Mouse (Mus musculus) cerebellum, adult 2 months (tissue): ENCODE measurements at regions not wholly inside any gene's neighbourhood (a gene's known extent, or its start where the extent isn't known, plus 50 kb on each side); places are given as distances from the start of the nearest gene placed in this dataset.
"Not testable (repeated sequence)": the region's sequence is repeated elsewhere in the genome, so short reads cannot be mapped to it uniquely, and the experiment has no call there.

Source experiments
- DNase-seq, 2 experiments: peaks; one replicate each; pipeline ENCODE4 v3.0.0; 2021
- H3K27ac ChIP-seq: fragments of 200-500 bp; 2 replicates; pipeline ENCODE4 v1.5.1; 2012; ENCODE audit warnings: low read length, control low read depth, inconsistent platforms; ENCODE audit not compliant: insufficient read depth
- H3K27me3 ChIP-seq: fragments of 200-500 bp; 2 replicates; pipeline ENCODE4 v1.6.1; 2012; ENCODE audit warnings: inconsistent platforms, mild to moderate bottlenecking, low read length, moderate library complexity; ENCODE audit not compliant: control insufficient read depth, insufficient read depth
- H3K4me1 ChIP-seq: fragments of 200-500 bp; 2 replicates; pipeline ENCODE4 v1.6.1; 2011; ENCODE audit warnings: low read length; ENCODE audit not compliant: control insufficient read depth, insufficient read depth
- H3K4me3 ChIP-seq: fragments of 200-500 bp; replicated peaks from 2 replicates; pipeline ENCODE3; 2011; ENCODE audit warnings: mild to moderate bottlenecking, low read depth, low read length, control low read depth; ENCODE audit not compliant: insufficient read depth
- CTCF ChIP-seq: fragments of 200-500 bp; IDR thresholded peaks from 2 replicates; pipeline ENCODE4 v1.5.1; 2011; ENCODE audit warnings: low read depth, mild to moderate bottlenecking, control low read depth, low read length, moderate library complexity, borderline replicate concordance; ENCODE audit not compliant: insufficient read depth
- POLR2A ChIP-seq: fragments of 200-500 bp; IDR thresholded peaks from 2 replicates; pipeline ENCODE4 v1.6.1; 2011; ENCODE audit warnings: low read length, control low read depth, borderline replicate concordance; ENCODE audit not compliant: insufficient read depth
- WGBS: fragments of 180-500 bp; shearing (Covaris S2); methylation state at CpG from one replicate; pipeline ENCODE4 v1.1.7; 2018; 5-methylcytosine and 5-hydroxymethylcytosine counted together

- no peak overlapping the region for H3K27ac ChIP-seq
- H3K27me3 ChIP-seq, result no peaks in the 10 kb centered on the region
- no peak overlapping the region for H3K4me3 ChIP-seq
- DNase-seq, result peak; percentile 27 to 48
- WGBS, result 36% methylated on average over 9 of the region's 9 CpGs
- H3K4me1 ChIP-seq, result no peaks in the 10 kb centered on the region
- TF ChIP-seq POLR2A (no peak), CTCF (no peak)
Observed at GRCm38 (mm10) chr4:153177496-153177895, 305.1 kb downstream of the Ajap1 start.

- Histone ChIP-seq H3K27me3 (no peaks in the 10 kb centered on the region), H3K4me1 (no peaks in the 10 kb centered on the region), H3K27ac (no peak overlapping the region), H3K4me3 (no peak overlapping the region)
- peak; percentile 36 to 39 for DNase-seq
- 21% methylated on average over 12 of the region's 12 CpGs for WGBS
- TF ChIP-seq POLR2A (no peak), CTCF (peak; percentile 64)
Observed at GRCm38 (mm10) chr4:153175660-153176059, 307.0 kb downstream of the Ajap1 start.

GRCm38 (mm10) chr4:153175077-153175476, 307.5 kb downstream of the Ajap1 start:
- no peak overlapping the region for H3K4me3 ChIP-seq
- H3K27ac ChIP-seq, result no peak overlapping the region
- no peaks in the 10 kb centered on the region for H3K4me1 ChIP-seq
- no peak for TF ChIP-seq CTCF
- no peak for TF ChIP-seq POLR2A
- no peak for DNase-seq
- 87% methylated on average over 15 of the region's 15 CpGs for WGBS
- no peaks in the 10 kb centered on the region for H3K27me3 ChIP-seq

DNA sequence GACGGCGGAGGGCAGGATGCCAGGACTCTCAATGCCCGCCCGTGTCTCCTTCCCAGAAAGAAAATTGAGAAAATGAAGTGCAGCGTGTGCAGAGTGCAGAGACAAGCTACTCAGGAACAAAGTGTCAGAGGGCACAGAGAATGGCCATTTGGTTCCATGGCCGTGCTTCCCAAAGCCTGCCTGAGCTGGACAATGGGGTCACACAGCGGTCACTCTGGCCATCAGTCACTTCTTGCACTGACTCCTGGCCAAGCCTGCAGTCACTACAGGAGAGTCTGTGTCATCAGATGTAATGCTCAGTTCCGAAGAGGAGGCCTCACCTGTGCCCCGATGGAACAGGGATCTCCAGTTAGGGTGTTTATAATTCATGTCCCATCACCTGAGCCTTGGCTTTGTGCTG, 312.6 kb downstream of the Ajap1 start:
- DNase-seq, result no peak
- H3K4me3 ChIP-seq, result no peak overlapping the region
- no peaks in the 10 kb centered on the region; the same call in 1 of the 2 replicates for H3K27me3 ChIP-seq
- no peaks in the 10 kb centered on the region for H3K4me1 ChIP-seq
- H3K27ac ChIP-seq, result no peak overlapping the region
- TF ChIP-seq POLR2A (no peak), CTCF (no peak)
- 61% methylated on average over 9 of the region's 9 CpGs for WGBS

- TF ChIP-seq CTCF, result no peak
- no peak for TF ChIP-seq POLR2A
- 88% methylated on average over 10 of the region's 10 CpGs for WGBS
- no peak overlapping the region for H3K4me3 ChIP-seq
- no peaks in the 10 kb centered on the region; the same call in 1 of the 2 replicates for H3K27me3 ChIP-seq
- DNase-seq, result no peak
- no peaks in the 10 kb centered on the region for H3K4me1 ChIP-seq
- no peak overlapping the region for H3K27ac ChIP-seq
Observed at GRCm38 (mm10) chr4:153164810-153165209, 317.8 kb downstream of the Ajap1 start.

GRCm38 (mm10) chr4:153160115-153160514, 322.5 kb downstream of the Ajap1 start:
- 91% methylated on average over 3 of the region's 3 CpGs for WGBS
- Histone ChIP-seq H3K4me1 (no peaks in the 10 kb centered on the region), H3K27me3 (no peaks in the 10 kb centered on the region), H3K27ac (no peak overlapping the region), H3K4me3 (no peak overlapping the region)
- TF ChIP-seq CTCF (no peak), POLR2A (no peak)
- no peak for DNase-seq

DNA sequence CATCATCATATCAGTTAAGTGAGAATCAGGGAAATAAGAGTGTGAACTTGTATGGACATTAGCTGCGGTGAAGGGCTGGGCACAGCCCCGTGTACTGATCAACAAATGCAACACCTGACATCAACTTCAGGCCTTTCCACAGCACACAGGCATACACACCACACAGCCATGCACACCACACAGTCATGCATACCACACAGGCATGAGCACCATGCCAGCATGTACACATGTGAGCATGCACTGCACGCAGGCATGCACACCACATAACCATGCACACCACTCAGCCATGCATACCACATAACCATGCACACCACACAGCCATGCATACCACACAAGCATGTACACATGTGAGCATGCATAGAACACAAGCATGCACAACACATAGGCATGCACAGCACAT, 325.0 kb downstream of the Ajap1 start:
- Histone ChIP-seq H3K27me3 (no peaks in the 10 kb centered on the region), H3K4me1 (no peaks in the 10 kb centered on the region), H3K27ac (no peak overlapping the region), H3K4me3 (no peak overlapping the region)
- WGBS, result 85% methylated on average over 3 of the region's 3 CpGs
- DNase-seq, result no peak
- TF ChIP-seq POLR2A (no peak), CTCF (no peak)

DNA sequence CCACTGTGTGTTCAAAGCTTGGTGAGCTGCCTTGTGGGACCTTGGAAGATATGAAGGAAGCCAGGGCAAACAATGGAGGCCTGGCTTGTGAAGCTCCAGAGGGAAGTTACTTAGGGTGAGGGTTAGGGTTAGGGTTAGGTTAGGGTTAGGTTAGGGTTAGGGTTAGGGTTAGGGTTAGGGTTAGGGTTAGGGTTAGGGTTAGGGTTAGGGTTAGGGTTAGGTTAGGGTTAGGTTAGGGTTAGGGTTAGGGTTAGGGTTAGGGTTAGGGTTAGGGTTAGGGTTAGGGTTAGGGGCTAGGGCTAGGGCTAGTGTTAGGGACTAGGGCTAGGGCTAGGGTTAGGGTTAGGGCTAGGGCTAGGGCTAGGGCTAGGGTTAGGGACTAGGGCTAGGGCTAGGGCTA, 329.7 kb downstream of the Ajap1 start:
- H3K27ac ChIP-seq, H3K4me1 ChIP-seq, H3K4me3 ChIP-seq, H3K27me3 ChIP-seq: not testable (repeated sequence)
- peak in 1 of 2 experiments; percentile 12 for DNase-seq

- peaks cover 12% of the 10 kb centered on the region for H3K4me1 ChIP-seq
- H3K27me3 ChIP-seq, result peaks cover 1% of the 10 kb centered on the region; the same call in 1 of the 2 replicates
- 32% methylated on average over 13 of the region's 13 CpGs for WGBS
- H3K4me3 ChIP-seq, result no peak overlapping the region
- no peak for DNase-seq
- TF ChIP-seq CTCF (no peak), POLR2A (no peak)
- H3K27ac ChIP-seq, result no peak overlapping the region
Observed at GRCm38 (mm10) chr4:153133147-153133546, 349.5 kb downstream of the Ajap1 start.
